Mouse (Mus musculus) kidney, postnatal 4 days (tissue): Measurements from ENCODE around the gene Mtcl1.
A peak's percentile ranks its signal among the peaks of the same experiment; 100 is the strongest.

Experiments used
- DNase-seq, 2 experiments: peaks; one replicate each; pipeline ENCODE4 v3.0.0; 2021; ENCODE audit warnings: mixed read lengths in 2 of 2

Mtcl1 gene

GRCm38 (mm10) chr17:66358026-66358978 is 91.2 kb downstream of the Mtcl1 start:
- DNase-seq, result no peak

GRCm38 (mm10) chr17:66357171-66358025 is 92.2 kb downstream of the Mtcl1 start:
- DNase-seq, result peak; percentile 59 to 73

DNA sequence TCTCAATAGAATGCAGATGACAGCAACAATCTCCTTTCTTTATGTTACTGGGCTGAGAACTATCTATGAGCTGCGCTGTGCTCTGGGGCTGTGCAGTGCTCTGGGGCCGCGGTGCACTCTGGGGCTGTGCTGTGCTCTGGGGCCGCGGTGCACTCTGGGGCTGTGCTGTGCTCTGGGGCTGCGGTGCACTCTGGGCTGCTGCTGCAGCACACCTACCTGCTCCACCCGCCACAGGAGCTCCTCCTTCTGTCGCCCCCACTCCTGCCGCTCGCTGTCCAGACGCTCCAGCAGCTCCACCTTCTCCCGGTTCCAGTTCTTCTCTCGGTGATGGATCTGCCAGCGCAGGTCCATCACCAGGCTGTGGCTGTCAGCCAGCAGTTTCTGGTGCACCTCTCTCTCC is 95.6 kb downstream of the Mtcl1 start:
- no peak for DNase-seq

- DNase-seq, result no peak
Measured at GRCm38 (mm10) chr17:66352847-66353643, 96.5 kb downstream of the Mtcl1 start.

GRCm38 (mm10) chr17:66352219-66352618 is 97.3 kb downstream of the Mtcl1 start:
- no peak for DNase-seq

DNA sequence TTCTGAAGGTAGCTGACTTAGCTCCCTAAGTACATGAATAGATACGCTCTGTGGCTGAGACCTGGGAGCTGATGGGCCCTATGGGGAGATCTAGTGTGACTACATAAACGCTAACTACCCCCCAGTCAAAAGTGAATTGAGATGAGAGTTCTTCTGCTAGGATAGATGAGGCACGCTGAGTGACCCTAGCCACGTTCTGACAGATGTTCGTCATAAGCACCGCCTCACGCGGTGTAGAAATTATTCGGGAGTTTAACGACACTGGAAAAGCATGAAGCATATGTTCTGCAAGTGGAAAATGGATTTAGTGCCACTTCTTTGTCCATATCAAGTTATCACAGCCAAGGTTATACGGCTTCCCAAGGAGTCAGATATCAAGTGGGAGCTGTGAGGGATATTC is 98.9 kb downstream of the Mtcl1 start:
- DNase-seq, result no peak

DNA sequence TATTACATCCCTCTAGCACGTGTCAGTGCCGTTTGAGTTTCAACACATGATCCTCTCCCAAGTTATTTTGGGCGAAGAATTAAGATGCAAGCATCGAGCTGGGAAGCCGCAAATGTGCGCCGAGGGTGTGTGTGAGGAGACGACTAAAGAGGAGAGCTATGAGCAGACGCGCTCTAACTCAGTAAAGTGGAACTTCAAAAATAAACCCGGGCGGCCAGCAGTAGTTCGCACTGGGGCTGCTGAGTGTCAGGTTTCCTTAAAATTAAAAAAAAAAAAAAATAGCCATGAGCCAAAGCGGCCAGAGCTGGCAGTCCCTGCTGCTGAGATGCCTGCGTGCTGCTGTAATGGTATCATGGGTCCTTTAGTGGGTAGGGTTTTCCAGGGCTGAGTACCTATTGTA is 99.4 kb downstream of the Mtcl1 start:
- peak in 1 of 2 experiments; percentile 39 for DNase-seq

DNA sequence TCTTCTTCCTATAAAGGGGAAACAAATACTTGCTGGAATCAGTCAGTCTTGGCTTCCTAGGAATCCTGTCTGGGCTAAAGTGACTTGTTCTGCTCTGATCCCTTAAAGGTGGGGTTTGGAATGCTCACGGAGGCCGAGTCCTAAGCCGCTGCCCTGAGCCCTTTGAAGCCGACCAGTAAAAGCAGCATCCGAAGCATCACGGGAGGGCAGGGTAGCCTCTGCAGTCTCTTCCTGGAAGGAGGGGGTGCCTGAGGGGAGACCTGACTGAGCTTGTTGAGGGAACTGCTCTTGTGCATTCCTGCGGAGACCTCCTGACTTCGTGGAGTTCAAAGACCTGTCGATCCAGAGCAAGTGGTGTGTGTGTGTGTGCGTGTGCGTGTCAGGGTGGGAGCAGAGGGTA is 103.2 kb downstream of the Mtcl1 start:
- DNase-seq, result no peak

DNA sequence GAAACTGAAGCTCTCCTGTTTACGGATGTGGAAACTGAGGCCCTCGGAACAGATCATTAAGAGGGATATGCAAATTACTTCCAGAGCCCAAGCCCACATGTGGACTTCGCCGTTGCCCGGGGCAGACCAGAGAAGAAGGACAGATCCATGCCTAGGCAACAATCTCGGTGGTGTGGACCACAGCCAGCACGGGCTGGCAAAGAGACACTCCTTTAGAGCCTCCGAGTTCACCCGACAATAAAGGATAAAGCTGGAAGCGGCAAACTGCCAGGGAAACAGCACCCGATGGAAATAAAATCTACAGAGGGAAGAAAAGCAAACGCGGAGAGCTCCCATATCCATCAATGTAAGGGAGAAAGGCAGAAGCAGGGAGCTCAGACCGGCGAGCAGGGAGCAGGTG is 103.9 kb downstream of the Mtcl1 start:
- DNase-seq, result no peak

GRCm38 (mm10) chr17:66342932-66343331 is 106.6 kb downstream of the Mtcl1 start:
- no peak for DNase-seq

DNA sequence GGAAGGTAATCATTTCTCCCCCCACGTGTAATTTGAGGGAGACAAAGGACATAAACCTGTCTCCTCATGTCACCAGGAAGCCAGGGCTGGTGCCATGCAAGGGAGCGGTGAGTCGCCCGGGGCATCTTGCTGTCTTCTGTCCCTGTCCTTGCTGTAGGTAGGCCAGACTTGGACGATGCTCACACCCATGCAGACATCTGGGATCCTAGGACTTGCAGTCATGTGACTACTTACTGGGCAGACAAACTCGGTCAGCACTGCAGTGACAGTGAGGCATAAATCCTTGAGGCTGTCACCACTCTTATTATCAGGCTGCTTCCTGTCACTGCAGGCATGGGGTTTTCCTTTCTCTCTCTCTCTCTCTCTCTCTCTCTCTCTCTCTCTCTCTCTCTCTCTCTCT is 107.9 kb downstream of the Mtcl1 start:
- no peak for DNase-seq

- DNase-seq, result no peak
Measured at GRCm38 (mm10) chr17:66340798-66341197, 108.8 kb downstream of the Mtcl1 start.

- DNase-seq, result no peak
Measured at GRCm38 (mm10) chr17:66337929-66338328, 111.6 kb downstream of the Mtcl1 start.

GRCm38 (mm10) chr17:66335568-66335967 is 114.0 kb downstream of the Mtcl1 start:
- no peak for DNase-seq

DNA sequence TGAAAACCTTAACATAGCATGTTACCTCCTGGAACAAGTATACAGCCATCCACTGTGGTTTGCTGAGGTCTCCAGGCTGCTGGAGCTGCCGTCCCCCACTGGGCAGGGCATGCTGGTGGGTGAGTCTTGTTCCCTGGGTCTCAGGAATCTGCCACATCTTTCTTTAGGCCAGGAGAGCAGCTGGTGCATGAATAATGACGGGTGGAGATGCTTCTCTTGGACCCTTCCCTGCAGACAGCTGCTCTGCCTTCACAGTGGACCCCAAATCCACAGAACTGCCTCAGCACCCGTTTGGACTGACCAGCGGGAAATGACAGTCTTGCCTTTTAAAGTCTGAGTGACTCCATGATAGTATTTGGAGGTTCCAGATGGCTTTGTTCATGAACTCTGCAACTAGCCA is 114.7 kb downstream of the Mtcl1 start:
- no peak for DNase-seq

DNA sequence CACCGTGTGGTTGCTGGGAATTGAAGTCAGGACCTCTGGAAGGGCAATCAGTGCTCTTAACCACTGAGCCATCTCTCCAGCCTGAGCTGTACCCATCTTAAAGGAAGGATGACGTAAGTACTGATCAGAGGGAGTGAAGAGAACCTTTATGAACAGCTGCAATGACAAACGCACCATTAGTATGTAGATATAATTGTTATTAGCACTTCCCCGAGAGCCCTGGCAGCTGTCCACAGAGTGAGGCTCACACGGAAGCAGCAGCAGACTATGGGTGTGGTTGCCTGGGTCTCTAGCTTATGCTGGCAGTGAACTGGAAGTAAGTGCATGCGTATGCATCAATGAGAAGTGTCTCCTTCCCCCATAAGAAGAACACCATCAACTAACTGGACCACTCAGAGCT is 118.3 kb downstream of the Mtcl1 start:
- DNase-seq, result no peak

- peak in 1 of 2 experiments; percentile 26 for DNase-seq
Measured at GRCm38 (mm10) chr17:66326552-66327045, 123.0 kb downstream of the Mtcl1 start.

GRCm38 (mm10) chr17:66326204-66326545 is 123.4 kb downstream of the Mtcl1 start:
- no peak for DNase-seq

- no peak for DNase-seq
Measured at GRCm38 (mm10) chr17:66325440-66326203, 123.9 kb downstream of the Mtcl1 start.

DNA sequence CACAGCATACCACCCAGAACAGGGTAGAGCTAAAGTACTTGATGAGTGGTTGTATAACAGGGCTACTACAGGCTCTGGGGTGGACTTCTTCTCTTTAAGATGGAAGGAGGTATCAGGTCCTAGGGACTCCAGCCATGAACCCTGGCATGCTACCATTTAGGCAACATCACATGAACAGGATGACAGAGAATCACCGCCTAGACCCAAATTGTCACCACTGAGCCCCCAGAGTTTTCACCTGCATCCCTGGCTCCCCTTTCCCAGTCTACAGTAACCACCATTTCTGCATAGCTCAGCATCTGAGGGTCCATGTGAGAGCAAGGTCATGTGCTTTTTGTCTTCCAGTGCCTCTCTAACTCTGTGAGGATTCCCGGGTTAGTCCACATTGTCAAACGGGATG is 124.7 kb downstream of the Mtcl1 start:
- no peak for DNase-seq

GRCm38 (mm10) chr17:66322646-66323255 is 126.8 kb downstream of the Mtcl1 start:
- no peak for DNase-seq

GRCm38 (mm10) chr17:66321933-66322332 is 127.6 kb downstream of the Mtcl1 start:
- no peak for DNase-seq
